Mouse (Mus musculus) neural tube, embryonic 13.5 days (tissue): ENCODE measurements around the gene Plcb3. TPM values are rescaled to one million over a fixed set of nuclear protein-coding genes. Genes with fewer than 3 reads are reported as not detected.

ENCODE experiments used
- ATAC-seq: fragments of 200-750 bp; cut with Nextera tagmentation; 2 replicates; pipeline ENCODE4 v1.8.0; 2017; ENCODE audit warnings: low read depth, mild to moderate bottlenecking, moderate TSS enrichment, moderate library complexity
- H3K27ac ChIP-seq: fragments of 300-500 bp; sonication (generic); replicated peaks from 2 replicates; pipeline ENCODE4 v1.5.1; 2015; ENCODE audit warnings: moderate library complexity, mild to moderate bottlenecking, inconsistent platforms
- H3K27me3 ChIP-seq: fragments of 300-500 bp; sonication (generic); 2 replicates; pipeline ENCODE4 v1.6.1; 2015; ENCODE audit warnings: mild to moderate bottlenecking, inconsistent platforms
- H3K36me3 ChIP-seq: fragments of 300-500 bp; sonication (generic); 2 replicates; pipeline ENCODE4 v1.6.1; 2015; ENCODE audit warnings: mild to moderate bottlenecking, inconsistent platforms
- H3K4me1 ChIP-seq: fragments of 300-500 bp; sonication (generic); replicated peaks from 2 replicates; pipeline ENCODE4 v1.6.1; 2015; ENCODE audit warnings: inconsistent platforms
- H3K4me2 ChIP-seq: fragments of 300-500 bp; sonication (generic); 2 replicates; pipeline ENCODE4 v1.6.1; 2015; ENCODE audit warnings: inconsistent platforms, mild to moderate bottlenecking, moderate library complexity
- H3K4me3 ChIP-seq: fragments of 300-500 bp; sonication (generic); 2 replicates; pipeline ENCODE4 v1.5.1; 2015; ENCODE audit warnings: mild to moderate bottlenecking, inconsistent platforms
- H3K9ac ChIP-seq: fragments of 300-500 bp; sonication (generic); 2 replicates; pipeline ENCODE4 v1.6.1; 2015; ENCODE audit warnings: moderate library complexity, mild to moderate bottlenecking, inconsistent platforms
- H3K9me3 ChIP-seq: fragments of 300-500 bp; sonication (generic); 2 replicates; pipeline ENCODE4 v1.6.1; 2016; ENCODE audit warnings: inconsistent platforms
- WGBS: fragments of 180-500 bp; shearing (Covaris S2); methylation state at CpG from one replicate; pipeline ENCODE4 v1.1.7; 2015; 5-methylcytosine and 5-hydroxymethylcytosine counted together
- microRNA-seq: library from miRNA; unstranded; fragments of <30 nt; microRNA quantifications from one replicate; pipeline ENCODE4, GENCODE M21; 2016
- polyA plus RNA-seq: library from polyadenylated mRNA; unstranded; fragments of >200 nt; fragmentation: Nextera tagmentation; extraction: Ambion mirVana; gene quantifications from 2 replicates; pipeline ENCODE4 v1.2.1, GENCODE M21; 2015

Gene Plcb3
- polyA plus RNA-seq, 1 experiment from 2014 or later = 27.3 TPM

DNA sequence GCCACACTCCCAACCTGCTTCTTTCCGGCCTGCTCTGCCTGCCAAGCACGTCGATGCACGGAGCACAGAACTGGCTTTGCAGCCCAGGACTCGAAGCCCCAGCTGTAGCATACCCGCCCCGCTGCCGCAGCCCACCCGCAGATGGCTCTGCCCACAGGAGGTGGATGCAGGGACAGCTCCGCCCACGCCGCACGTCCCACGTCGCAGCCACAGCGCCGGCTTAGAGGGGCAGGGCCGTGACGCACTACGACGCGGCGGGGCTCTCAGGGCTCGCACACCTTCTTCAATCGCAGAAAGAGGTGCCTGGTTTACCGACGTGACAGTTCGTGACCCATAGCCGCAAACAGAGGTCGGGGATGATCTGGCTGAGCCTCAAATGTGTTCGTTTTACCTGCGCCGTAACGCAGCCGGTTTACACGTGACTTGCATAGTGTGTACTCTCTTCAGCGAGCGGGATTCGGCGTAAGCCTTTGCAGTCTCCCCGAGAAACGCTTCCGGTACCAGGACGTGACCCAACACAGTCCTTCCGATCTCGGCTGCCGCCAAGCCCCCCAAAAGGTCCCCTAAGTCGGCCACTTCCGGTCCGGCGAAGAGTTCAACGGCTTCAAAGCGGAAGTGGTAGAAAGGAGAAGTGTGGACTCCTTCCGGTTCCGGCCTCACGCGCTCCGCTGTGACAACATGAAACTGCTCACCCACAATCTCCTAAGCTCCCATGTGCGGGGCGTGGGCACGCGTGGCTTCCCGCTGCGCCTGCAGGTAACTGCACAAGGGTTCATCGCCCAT is 66.6 kb downstream of the Plcb3 start, which contains the start of the genes Trmt112 and Prdx5:
Trmt112 (plus strand) TSS at position 192 of the 783 bp plus-strand sequence.
Prdx5 (minus strand) TSS at position 600 of the 783 bp plus-strand sequence.
- WGBS = under 1% methylated on average over 65 of the region's 65 CpGs
- H3K36me3 ChIP-seq = peaks cover 60% of the 10 kb centered on the region
- peak within 1 kb of the TSS; percentile 98 for H3K27ac ChIP-seq
- H3K27me3 ChIP-seq = no peaks in the 10 kb centered on the region
- peak; percentile 94 for ATAC-seq
- peak within 1 kb of the TSS; percentile 86 for H3K9ac ChIP-seq
- H3K9me3 ChIP-seq = no peaks in the 10 kb centered on the region
- H3K4me2 ChIP-seq = peak within 1 kb of the TSS; percentile 90
- peaks cover 37% of the 10 kb centered on the region for H3K4me1 ChIP-seq
- H3K4me3 ChIP-seq = peak within 1 kb of the TSS; percentile 68

DNA sequence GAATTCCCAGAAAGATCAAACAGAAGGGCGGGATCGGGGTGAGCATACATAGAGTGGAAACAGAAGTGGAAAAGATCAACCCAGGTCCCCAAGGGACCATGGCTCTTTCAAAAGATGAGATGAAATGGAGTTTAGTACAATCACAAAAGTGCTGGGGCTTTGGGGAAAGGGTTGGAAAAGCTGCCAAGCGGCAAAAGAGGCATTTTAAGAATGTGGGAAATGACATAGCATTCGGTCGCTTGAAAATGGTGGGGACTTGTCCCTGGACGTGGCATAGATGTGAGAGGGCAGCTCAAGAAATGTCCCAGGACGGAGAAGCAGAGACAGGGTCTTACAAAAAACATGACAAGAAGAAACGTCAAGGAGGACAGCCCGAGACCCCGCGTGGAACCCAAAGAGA is 67.2 kb downstream of the Plcb3 start:
- ATAC-seq = no peak
- H3K4me2 ChIP-seq = peak overlapping the region; percentile 90
- peak overlapping the region; percentile 68 for H3K4me3 ChIP-seq
- H3K27ac ChIP-seq = peak overlapping the region; percentile 98
- peaks cover 64% of the 10 kb centered on the region for H3K36me3 ChIP-seq
- 13% methylated on average over 11 of the region's 11 CpGs for WGBS
- peaks cover 37% of the 10 kb centered on the region for H3K4me1 ChIP-seq
- no peaks in the 10 kb centered on the region for H3K27me3 ChIP-seq
- H3K9me3 ChIP-seq = no peaks in the 10 kb centered on the region
- H3K9ac ChIP-seq = peak overlapping the region; percentile 86

DNA sequence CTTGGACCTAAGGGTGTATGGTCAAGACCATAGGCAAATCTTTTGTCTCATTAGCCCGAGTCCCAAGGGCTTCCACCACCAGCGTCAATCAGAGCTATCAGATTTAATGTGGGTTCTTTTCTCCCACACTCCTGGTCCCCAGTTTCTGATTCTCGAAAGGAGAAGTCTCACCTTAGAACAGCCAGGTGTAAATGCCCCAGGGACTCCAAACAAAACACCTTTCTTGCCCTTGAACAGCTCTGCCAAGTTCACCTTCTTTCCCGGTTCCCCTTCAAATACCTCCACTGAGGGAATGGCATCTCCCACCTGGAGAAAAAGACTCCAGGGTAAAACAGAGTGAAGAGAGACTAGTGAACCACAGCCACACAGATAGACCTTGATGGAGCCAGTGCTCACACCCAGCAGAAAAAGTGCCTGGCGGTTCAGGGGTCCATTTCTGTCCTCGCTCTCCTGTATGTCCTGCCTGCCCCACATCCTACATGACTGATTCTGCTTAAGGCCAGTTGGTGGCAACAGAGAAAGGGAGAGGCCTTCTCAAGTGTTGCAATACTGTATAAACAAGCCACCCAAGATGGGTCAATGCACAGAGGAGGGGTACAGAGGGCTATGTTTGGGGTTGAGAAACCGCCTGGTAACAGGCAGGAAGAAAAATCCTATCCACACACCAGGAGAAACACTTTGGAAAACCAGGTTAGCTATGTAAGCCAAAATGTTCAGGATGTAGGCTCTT is 68.3 kb downstream of the Plcb3 start:
- no peaks in the 10 kb centered on the region for H3K9me3 ChIP-seq
- H3K27ac ChIP-seq = no peak overlapping the region
- H3K36me3 ChIP-seq = peaks cover 56% of the 10 kb centered on the region
- H3K4me2 ChIP-seq = peak overlapping the region; percentile 90
- H3K4me3 ChIP-seq = peak overlapping the region; percentile 68
- H3K4me1 ChIP-seq = peaks cover 37% of the 10 kb centered on the region
- H3K9ac ChIP-seq = peak overlapping the region; percentile 86
- no peak for ATAC-seq
- no peaks in the 10 kb centered on the region for H3K27me3 ChIP-seq
- WGBS = 90% methylated on average over 7 of the region's 7 CpGs

DNA sequence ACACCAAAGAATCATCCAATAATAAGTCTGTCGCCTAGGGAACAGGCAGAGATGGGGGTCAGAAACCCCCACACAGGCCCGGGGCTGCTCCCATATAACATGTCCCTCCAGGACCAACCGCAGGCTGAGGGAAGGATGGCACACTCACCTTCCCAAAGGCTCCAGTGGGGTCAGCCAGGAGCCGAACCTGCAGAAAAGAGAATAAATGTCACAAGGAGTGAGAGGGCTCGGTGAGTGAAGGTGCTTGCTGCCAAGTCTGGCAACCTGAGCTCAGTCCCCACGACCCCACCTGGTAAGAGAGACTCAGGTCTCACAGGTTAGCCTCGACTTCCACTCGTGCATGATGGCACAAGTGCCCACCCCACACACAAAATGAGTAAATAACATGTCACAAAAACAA is 69.2 kb downstream of the Plcb3 start:
- Histone ChIP-seq H3K9me3 (no peaks in the 10 kb centered on the region), H3K4me3 (no peak overlapping the region), H3K36me3 (peaks cover 47% of the 10 kb centered on the region), H3K27ac (no peak overlapping the region), H3K27me3 (no peaks in the 10 kb centered on the region), H3K4me1 (peaks cover 36% of the 10 kb centered on the region), H3K4me2 (no peak overlapping the region), H3K9ac (no peak overlapping the region)
- no peak for ATAC-seq
- WGBS = 95% methylated on average over 8 of the region's 8 CpGs

DNA sequence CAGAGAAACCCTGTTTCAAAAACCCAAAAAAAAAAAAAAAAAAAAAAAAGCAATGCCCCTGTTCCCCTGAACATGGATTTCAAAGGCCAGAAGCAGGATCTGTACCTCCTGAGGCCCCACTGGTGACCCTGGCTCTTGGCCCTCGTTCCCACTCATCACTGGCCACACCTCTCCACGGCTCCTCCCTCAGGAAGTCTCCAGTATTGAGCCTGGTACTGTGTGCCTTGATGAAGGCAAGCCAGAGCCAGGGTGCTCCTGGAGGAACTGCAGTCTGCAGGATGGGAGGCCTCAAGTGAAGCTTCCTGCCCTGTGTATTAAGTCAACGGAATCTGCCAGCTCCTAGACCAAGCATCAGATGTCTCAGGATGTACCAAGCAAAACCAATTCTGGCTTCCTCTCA is 70.1 kb downstream of the Plcb3 start:
- peaks cover 27% of the 10 kb centered on the region for H3K4me1 ChIP-seq
- H3K4me3 ChIP-seq = no peak overlapping the region
- no peaks in the 10 kb centered on the region for H3K9me3 ChIP-seq
- H3K9ac ChIP-seq = no peak overlapping the region
- whole genome bisulfite sequencing = 85% methylated on average over 3 of the region's 3 CpGs
- no peaks in the 10 kb centered on the region for H3K27me3 ChIP-seq
- H3K27ac ChIP-seq = no peak overlapping the region
- no peak overlapping the region for H3K4me2 ChIP-seq
- peaks cover 38% of the 10 kb centered on the region for H3K36me3 ChIP-seq
- ATAC-seq = no peak

DNA sequence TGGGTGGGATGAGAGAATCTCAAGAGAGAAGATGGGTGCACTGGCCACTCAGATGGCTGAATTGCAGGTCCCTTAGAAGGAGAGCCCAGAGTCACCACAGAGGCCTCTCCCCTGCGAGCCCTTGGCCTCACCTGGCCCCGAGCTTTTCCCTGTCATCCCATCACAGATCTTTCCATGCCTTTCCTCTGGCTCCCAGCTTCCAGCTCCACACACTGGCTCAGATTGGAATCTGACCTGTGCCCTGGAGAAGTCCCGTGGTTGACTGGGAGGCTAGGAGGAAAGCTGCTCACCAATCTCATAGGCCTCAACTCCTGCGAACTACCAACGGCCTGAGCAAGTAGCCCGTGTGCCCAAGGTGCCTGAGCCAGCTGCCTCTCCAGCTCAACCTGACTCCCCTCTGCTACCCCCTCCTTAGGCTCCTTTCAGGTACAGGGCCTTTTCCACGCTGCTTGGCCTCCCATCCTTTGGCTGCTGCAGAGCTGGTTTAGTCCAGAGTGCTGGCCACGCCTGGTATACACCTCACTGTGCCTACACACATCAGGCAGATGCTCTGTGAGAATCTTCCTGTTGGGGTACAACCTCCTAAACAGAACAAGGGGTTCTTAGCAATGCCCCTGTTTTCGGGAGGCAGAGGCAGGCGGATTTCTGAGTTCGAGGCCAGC is 70.6 kb downstream of the Plcb3 start:
- 91% methylated on average over 11 of the region's 11 CpGs for WGBS
- peak overlapping the region; percentile 8; the same call in 1 of the 2 replicates for H3K9ac ChIP-seq
- H3K9me3 ChIP-seq = no peaks in the 10 kb centered on the region
- H3K27me3 ChIP-seq = no peaks in the 10 kb centered on the region
- H3K4me2 ChIP-seq = no peak overlapping the region
- H3K36me3 ChIP-seq = peaks cover 35% of the 10 kb centered on the region
- peaks cover 23% of the 10 kb centered on the region for H3K4me1 ChIP-seq
- no peak overlapping the region for H3K4me3 ChIP-seq
- no peak for ATAC-seq
- H3K27ac ChIP-seq = no peak overlapping the region

DNA sequence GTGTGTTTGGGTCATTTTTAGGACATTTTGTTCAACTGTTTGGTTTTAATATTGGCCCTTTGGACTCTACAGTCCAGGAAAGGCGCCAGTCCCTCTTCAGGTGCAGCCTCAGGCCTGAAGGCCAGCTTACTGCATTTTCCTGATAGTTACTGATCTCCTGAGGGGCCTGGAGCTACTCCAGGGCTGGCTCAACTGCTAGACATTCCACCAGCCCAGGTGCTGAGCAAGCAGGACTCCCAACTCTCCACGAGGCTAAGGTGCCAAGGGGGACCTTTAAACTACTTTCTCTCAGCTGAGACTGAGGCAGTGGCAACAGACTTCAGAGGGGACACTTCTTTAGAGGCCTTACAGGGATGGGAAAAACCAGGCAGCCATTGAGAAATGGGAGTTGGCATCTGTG is 71.4 kb downstream of the Plcb3 start:
- Histone ChIP-seq H3K36me3 (peaks cover 35% of the 10 kb centered on the region), H3K27ac (no peak overlapping the region), H3K4me3 (no peak overlapping the region), H3K4me2 (no peak overlapping the region), H3K9ac (no peak overlapping the region), H3K27me3 (no peaks in the 10 kb centered on the region), H3K9me3 (no peaks in the 10 kb centered on the region), H3K4me1 (peaks cover 23% of the 10 kb centered on the region)
- WGBS = 87% methylated on average over 2 of the region's 2 CpGs
- ATAC-seq = no peak

DNA sequence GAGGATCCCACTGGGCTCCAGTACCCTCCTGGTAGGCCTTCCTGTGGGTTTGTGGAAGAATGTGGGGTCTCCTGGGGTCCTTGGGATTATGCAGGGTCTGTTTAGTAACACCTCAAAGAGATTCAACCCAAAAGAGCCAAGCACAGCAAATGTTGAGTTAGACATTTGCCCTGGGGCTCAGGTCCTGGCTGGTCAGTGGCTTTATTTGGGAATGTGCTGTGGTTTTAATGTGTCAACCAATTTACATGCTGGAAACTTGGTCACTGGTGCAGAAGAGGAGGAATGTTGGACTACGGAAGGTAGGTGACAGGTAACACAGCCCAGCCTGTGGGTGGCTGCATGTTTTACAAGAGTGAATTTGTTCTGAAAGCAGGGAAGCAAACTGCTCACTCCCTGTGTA is 73.2 kb downstream of the Plcb3 start:
- H3K36me3 ChIP-seq = peaks cover 35% of the 10 kb centered on the region
- H3K9me3 ChIP-seq = no peaks in the 10 kb centered on the region
- no peak overlapping the region for H3K9ac ChIP-seq
- H3K4me3 ChIP-seq = no peak overlapping the region
- peaks cover 11% of the 10 kb centered on the region for H3K4me1 ChIP-seq
- no peak overlapping the region for H3K27ac ChIP-seq
- WGBS = 86% methylated on average over 1 of the region's 1 CpGs
- H3K4me2 ChIP-seq = no peak overlapping the region
- H3K27me3 ChIP-seq = no peaks in the 10 kb centered on the region
- ATAC-seq = no peak

Small RNA genes lying within 50 kb of the gene (microRNA-seq; reads per million reads assigned to microRNA genes)
- gene Mir6990 = 1.3 reads per million

Other genes starting within 250 kb of the Plcb3 start
- gene Rps6ka4, start 135.8 kb downstream of the Plcb3 start, polyA plus RNA-seq = 8.4 and 9.8 TPM in 2 replicates
- gene Ccdc88b, start 118.3 kb downstream of the Plcb3 start, polyA plus RNA-seq = 0.54 and 1.3 TPM in 2 replicates
- gene Trmt112, start 66.8 kb downstream of the Plcb3 start, polyA plus RNA-seq = 117 and 159 TPM in 2 replicates
- gene Prdx5, start 66.4 kb downstream of the Plcb3 start, polyA plus RNA-seq = 294 and 302 TPM in 2 replicates
- 15.5 and 16.9 TPM in 2 replicates for gene Esrra, start 54.7 kb downstream of the Plcb3 start, polyA plus RNA-seq
- 3.0 and 7.9 TPM in 2 replicates for gene Catsperz, start 51.1 kb downstream of the Plcb3 start, polyA plus RNA-seq
- 3.4 and 5.2 TPM in 2 replicates for gene Kcnk4, start 42.0 kb downstream of the Plcb3 start, polyA plus RNA-seq
- 90.4 and 95.1 TPM in 2 replicates for gene Bad, start 34.6 kb downstream of the Plcb3 start, polyA plus RNA-seq
- gene Gpr137, start 34.0 kb downstream of the Plcb3 start, polyA plus RNA-seq = 50.6 and 57.0 TPM in 2 replicates
- 191 and 211 TPM in 2 replicates for gene Ppp1r14b, start 1.5 kb downstream of the Plcb3 start, polyA plus RNA-seq
- gene Fkbp2, start 4.0 kb upstream of the Plcb3 start, polyA plus RNA-seq = 104 and 120 TPM in 2 replicates
- gene Vegfb, start 11.2 kb upstream of the Plcb3 start, polyA plus RNA-seq = 37.2 and 39.3 TPM in 2 replicates
- 21.5 and 23.0 TPM in 2 replicates for gene Dnajc4, start 16.1 kb upstream of the Plcb3 start, polyA plus RNA-seq
- gene Nudt22, start 19.6 kb upstream of the Plcb3 start, polyA plus RNA-seq = 22.6 and 25.8 TPM in 2 replicates
- 14.9 and 18.2 TPM in 2 replicates for gene Trpt1, start 19.7 kb upstream of the Plcb3 start, polyA plus RNA-seq
- 4.4 and 4.9 TPM in 2 replicates for gene Fermt3, start 43.0 kb upstream of the Plcb3 start, polyA plus RNA-seq
- 244 and 248 TPM in 2 replicates for gene Stip1, start 63.5 kb upstream of the Plcb3 start, polyA plus RNA-seq
- gene Macrod1, start 80.3 kb upstream of the Plcb3 start, polyA plus RNA-seq = 4.4 and 5.2 TPM in 2 replicates
- gene Flrt1, start 129.3 kb upstream of the Plcb3 start, polyA plus RNA-seq = 9.6 and 10.9 TPM in 2 replicates
- 227 and 243 TPM in 2 replicates for gene Otub1, start 229.8 kb upstream of the Plcb3 start, polyA plus RNA-seq
- 918 and 1,011 TPM in 2 replicates for gene Cox8a, start 241.1 kb upstream of the Plcb3 start, polyA plus RNA-seq